Mouse (Mus musculus): ENCODE results near the gene Oxct1. TPM values are rescaled to one million over a fixed set of nuclear protein-coding genes. Genes with fewer than 3 reads are reported as not detected.

Gene Oxct1
- 35.8 and 103 TPM in 2 replicates for polyA plus RNA-seq (2012; ENCODE audit: low replicate concordance)

DNA sequence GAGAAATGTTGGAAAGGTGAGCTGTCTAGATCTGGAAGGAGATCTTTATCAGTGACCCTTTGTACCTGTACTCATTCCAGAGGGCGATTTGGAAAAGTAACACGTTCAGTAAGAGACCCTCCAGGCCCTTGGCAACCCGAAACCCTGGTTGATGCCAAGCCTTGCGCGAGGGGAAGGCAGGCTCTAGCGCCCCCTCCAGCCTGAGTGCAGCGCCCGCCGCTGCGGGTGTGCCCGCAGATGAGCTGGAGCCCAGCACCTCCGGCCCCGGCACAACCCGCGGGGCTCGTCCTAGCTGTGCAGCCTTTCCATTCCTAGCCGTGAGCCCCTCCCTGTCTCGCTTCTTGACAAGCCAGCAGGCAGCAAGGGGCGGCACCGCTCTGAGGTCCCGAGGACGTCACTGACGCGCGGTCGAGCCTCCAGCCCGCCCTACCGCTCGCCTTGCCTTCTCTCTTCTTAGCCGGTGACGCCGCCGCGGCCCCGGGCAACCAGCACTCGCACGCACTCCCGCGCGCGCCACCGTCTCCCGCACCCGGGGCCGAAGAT is at the start of gene Oxct1:
Oxct1 (plus strand) TSS at position 153 of the 543 bp plus-strand sequence.

DNA sequence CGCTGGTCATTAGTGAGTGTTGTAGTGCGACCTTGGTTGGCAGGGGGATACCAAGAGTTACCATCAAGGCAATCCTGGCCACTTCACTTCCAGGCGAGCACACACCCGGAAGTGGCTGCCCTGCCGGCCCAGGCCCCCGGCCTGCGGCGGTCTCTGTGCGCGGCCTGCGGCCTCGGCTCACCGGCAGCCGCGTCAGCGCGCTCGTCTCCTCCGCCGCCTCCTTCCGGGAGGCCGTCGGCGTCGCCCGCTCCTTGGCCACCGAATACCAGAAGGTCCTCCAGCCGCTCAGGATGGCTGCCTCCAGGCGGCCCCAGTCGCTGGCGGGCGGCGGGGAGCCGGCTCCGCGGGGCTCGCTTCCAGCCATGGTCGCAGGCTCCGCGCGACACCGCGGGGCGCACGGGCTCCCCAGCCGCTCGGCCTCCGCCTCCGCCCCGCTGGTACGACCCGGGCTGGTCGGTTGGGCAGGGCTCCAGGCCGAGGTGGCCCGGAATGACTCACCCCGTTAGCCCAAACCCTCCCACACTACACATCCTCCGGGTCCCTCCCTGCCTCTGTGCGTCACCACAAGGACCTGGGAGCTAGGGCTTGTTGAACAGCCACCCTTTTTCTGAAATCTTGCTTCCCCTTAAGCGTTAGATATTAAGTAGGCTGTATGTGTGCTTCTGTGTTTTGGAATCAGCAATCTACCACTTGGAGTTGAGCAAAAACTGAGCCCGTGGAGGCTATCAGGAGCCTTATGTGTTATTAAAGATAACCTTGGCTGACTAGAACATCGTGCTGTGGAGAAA is 46.9 kb upstream of the Oxct1 start, which contains the start of gene Fbxo4:
Fbxo4 (minus strand) TSS at position 513 of the 788 bp plus-strand sequence.

DNA sequence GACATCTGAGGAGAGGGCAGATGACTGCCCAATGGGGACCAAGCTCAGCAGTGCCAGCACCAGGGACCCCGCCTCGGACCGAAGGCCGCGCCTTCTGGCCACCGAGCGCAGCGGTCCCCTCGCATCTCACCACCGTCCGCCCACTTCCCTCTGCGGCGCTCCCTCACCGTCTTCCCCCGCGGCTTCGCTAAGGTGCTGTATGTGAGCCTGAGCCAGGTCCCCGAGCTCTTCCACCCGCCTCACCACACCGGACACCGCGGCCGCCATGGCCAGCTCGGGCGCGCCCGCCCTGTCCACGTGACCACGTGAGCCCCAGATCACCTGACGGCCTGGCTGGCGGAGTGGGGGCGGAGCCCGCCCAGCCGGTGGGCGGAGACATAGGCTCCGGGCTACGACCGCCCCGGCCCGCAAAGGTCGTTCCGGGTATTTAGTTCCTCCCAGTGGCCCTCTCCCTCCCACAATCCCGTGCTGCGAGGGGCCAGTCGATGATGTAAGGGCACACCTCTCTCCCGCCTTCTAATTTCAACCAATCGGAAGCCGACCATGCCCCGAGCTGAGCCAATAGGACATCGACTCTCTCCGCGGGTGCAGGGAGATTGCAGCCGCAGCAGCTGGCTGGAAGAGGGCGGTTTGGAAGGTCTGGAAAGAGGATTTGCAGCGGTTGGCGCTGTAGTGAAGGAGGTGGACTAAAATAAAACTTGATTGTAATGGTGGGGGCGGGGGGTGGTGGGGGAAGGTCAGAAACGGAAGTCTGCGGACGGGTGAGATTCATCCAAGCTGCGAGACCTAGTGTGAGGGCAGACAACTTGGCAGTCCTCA is 30.5 kb upstream of the Oxct1 start, which contains the start of gene AW549877:
AW549877 (minus strand) TSS at position 297 of the 819 bp plus-strand sequence.

Other genes starting within 250 kb of the Oxct1 start
- 2.9 and 3.4 TPM in 2 replicates for gene Fbxo4, start 46.8 kb upstream of the Oxct1 start, polyA plus RNA-seq (2012; ENCODE audit: low replicate concordance)
- 0.56 and 1.6 TPM in 2 replicates for gene AW549877, start 30.6 kb upstream of the Oxct1 start, polyA plus RNA-seq (2012; ENCODE audit: low replicate concordance)

All from leukemia stem cell, adult 10-12 weeks (primary cell).